Mouse (Mus musculus): Measurements from ENCODE around the gene Gm128.

Gene Gm128

GRCm38 (mm10) chr3:95199101-95199500, 42.3 kb downstream of the Gm128 start:
- no peak for DNase-seq (ENCODE audit: low spot score)

- no peak for DNase-seq (ENCODE audit: low spot score)
Observed at GRCm38 (mm10) chr3:95195772-95196171, 45.6 kb downstream of the Gm128 start.

- DNase-seq (ENCODE audit: low spot score) = no peak
Observed at GRCm38 (mm10) chr3:95194721-95195135, 46.7 kb downstream of the Gm128 start.

Data from T-cell, adult 2 months (primary cell).